Mouse (Mus musculus): Measurements from ENCODE around the gene Dennd5b.
"Not testable (repeated sequence)": the region's sequence is repeated elsewhere in the genome, so short reads cannot be mapped to it uniquely, and the experiment has no call there.

Gene Dennd5b

DNA sequence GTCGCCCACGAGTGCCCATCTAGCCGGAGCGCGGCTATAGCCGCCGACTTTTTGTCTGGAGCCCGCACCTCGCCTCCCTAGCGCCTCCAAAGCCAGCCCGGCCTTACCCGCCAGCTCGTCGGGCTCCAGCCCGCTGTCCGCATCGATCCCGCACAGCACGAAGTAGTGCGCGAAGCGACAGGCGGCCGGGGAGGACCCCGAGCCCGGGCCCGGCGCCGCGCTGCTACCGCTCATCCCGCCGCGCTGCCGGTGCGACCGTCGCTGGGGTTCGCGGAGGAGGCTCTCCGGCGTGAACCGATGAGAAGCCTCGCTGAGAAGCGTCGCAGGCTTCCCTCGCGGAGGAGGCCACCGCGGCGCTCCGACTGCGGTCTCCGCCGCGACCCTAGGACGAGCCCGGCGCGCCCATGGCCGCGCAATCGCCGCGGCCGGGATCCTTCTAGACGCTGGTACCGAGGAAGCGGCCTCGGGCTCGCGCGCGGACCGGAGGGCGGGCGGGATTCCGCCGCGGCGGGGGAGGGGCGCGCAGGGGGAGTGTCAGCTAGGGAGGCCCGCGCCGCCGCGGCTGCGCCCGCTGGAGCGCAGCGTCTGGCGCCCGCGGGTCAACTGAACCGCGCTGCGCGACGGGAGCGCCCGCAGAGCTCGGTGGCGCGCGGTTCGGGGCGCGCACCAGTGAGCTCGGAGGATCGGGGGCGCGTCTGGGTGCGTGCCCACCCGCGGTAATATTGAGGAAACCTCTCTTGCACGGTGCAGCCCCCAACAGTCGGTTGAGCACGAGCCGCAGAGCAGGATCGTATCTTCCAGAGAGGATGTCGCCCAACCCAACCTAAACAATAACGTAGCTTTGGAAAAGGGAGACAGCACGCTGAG lies at the start of gene Dennd5b:
TSS of gene Dennd5b (minus strand) at position 605 of the 867 bp plus-strand sequence.
- DNase-seq (ENCODE audit: low spot score): peak; percentile 79

DNA sequence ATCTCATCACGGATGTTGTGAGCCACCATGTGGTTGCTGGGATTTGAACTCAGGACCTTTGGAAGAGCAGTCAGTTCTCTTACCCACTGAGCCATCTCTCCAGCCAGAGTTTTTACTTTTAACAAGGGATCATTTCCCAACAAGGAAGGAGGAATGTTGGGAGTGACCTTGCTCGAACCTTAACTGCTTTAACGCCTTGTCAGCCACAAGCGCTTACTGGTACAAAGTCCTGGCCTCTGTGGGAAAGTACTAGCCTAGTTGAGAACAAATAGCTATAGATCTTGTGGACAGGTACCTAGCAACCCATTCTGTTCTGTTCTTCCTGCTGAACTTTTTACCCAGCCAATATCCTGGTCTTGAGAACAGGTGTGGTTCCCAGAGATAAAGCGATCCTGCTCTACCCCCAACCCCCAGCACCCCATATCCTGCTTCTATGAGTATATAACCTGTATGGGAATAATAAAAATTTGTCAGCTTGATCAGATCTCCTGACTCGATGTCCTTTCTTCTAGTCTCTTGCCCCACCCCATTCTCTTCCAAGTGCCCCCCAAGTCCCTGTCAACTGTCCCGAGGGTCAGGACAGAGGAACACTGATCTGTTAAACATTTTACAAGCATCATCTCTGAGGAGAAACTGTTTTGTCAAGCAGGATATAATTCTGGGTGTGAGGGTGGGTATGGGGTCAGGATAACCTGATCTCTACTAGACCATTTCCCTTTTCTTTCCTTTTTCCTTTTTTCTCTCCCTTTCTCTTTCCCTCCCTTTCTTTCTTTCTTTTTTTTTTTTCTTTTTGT lies 47.2 kb upstream of the Dennd5b start:
- DNase-seq (ENCODE audit: low spot score): no peak

DNA sequence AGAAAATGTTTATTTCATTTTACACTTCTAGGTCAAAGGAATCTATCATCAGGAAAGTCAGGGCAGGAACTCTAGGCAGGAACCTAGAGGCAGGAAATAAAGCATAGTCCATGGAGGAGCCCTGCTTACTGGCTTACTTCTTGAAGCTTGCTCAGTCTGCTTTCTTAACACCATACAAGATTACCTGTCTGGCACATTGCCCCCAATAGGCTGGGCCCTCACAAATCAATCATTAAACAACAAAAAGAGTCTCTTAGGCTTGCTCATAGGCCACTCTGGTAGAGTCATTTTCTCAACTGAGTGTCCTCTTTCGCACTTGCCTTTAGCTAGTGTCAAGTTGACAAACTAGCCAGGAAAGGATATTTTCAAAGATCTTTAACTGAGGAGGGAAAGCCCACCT lies 43.7 kb upstream of the Dennd5b start:
- DNase-seq (ENCODE audit: low spot score): no peak

DNA sequence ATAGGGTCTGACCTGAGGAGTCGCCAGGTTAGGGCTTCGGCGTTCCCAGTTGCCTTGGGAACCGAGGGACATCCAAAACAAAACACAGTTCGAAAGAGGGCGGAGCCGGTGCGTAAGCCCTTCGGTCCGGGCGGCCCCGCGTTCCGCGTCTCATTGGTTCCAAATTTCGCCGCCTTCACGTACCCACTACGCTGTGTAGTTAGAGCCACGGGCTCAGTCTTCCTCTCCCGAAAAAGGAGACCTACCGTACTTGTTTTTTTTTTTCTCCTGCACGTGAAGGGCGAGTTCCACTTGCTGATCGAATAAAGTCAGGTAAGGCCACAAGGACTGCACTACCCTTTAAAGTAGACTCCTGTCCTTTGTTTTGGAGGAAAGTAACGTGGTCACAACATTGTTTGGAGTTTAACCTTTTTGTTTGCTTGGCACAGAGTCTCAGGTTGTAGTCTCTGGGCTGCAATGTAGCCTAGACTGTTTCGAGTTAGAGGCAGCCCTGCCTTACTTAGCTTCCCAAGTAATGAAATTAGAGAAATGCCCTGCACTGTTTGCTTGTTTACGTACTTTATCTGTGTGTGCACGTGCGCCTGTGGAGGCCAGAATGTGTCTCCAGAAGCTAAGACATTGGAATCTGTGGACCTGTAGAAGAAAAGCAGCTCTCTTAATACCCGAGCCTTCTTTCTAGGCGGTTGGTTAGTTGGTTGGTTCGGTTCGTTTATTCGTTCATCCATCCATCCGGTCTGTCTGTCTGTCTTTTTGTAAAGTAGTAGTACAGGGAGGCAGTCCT lies 40.1 kb upstream of the Dennd5b start:
- DNase-seq (ENCODE audit: low spot score): peak; percentile 76

DNA sequence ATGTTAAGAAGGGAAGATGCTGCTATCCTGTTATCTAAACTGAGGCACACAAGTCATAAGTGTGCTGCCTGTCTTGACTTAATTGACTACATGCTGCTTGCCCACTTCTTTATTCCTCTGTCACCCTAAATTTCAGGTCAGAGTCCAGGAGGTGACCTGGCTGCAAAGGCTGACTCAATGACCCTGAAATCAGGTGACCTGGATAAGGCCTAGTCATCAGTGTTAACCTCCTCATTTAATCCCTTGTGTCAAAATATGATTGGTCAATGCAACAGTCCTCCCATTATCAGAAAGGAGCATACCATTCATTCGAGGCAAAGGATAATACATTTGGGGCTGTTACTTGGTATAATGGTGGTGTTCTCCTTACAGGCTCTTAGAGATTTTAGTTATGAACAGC lies 38.0 kb upstream of the Dennd5b start, which contains the start of gene Etfbkmt:
TSS of gene Etfbkmt (plus strand) at position 379 of the 400 bp plus-strand sequence.
- no peak for DNase-seq (ENCODE audit: low spot score)

DNA sequence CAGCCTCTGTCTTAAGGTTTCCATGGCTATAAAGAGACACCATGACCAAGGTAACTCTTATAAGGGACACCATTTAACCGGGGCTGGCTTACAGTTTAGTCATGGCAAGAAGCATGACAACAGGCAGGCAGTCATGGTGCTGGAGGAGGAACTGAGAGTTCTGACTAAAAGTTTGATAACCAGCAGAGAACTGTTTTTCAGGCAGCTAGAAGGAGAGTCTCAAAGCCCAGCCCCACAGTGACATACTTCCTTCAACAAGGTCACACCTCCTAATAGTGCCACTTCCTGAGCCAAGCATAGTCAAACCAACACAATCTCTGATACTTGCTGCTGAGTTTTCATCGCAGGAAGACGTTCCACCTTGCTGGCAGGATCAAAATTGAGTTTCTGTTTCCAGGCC lies 37.5 kb upstream of the Dennd5b start:
- DNase-seq (ENCODE audit: low spot score): no peak

DNA sequence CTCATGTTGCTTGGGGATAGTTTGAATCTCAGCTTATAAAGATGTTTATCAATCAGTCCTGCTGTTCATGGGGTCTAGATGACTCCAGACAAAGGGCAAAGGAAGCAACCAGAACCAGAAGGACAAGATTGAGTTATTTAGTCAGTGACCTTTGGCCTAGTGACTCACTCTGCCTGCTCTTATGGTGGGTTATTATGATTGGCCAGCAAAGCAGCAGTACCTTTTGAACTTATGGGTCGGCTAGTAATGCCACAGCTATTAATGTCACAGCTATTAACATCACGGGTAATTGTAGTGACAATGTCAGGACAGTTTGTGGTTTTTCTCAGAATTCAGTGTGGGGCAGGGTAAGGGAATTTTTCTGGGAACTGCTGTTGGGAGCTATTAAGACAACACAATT lies 36.5 kb upstream of the Dennd5b start:
- no peak for DNase-seq (ENCODE audit: low spot score)

DNA sequence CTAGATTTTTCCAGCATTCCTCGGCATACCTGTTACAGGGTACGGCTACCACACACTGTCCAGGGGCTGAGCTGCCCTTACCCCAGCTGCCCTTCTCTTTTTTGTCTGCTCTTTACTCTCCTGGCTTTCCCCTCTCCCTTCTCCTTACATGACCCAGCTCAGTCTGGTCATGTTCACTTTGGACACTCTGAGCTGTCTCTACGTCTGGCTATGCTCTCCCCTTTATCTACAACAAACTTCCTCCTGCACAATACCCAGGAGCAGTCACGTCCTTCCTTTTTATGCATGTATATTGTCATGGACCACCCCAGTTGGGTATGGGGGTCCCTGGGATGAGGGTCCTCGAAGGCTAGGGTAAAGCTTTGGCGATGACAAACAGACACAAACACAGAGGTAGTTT lies 34.2 kb upstream of the Dennd5b start:
- no peak for DNase-seq (ENCODE audit: low spot score)

DNA sequence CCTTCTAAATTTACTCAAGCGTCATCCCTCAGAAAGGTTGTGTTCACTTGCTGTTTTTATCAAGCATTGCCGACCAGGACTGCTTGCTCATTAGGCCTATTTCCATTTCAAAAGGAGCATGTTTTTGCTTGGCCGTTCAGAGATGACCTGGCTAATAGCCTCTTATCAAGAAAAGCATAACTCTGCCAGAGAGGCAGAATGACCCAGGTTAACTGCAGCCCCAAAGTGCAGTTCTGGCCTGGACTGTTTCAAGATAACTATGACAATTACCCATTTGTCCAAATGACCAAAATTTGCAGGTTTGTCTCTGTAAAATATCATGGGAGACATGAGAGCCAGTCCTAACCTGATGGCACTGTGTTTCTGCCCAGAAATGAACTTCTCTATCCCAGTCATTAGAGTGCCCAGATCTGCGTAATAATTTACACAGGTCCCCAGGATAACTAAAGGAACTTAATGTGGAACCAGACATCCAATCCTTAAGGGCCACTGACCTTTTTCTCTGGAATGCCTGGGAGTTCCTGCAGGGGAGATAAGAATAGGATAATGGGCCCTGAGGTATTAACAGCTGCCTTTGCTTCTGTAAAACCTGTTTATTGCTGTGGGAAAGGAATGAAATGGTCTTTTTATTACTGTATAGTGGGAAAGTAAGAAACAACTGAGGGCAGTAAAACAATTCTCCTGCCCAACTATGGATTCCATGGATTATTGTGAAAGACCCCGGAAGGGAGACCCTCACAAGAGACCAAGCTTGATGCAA lies 33.1 kb upstream of the Dennd5b start:
- no peak for DNase-seq (ENCODE audit: low spot score)

DNA sequence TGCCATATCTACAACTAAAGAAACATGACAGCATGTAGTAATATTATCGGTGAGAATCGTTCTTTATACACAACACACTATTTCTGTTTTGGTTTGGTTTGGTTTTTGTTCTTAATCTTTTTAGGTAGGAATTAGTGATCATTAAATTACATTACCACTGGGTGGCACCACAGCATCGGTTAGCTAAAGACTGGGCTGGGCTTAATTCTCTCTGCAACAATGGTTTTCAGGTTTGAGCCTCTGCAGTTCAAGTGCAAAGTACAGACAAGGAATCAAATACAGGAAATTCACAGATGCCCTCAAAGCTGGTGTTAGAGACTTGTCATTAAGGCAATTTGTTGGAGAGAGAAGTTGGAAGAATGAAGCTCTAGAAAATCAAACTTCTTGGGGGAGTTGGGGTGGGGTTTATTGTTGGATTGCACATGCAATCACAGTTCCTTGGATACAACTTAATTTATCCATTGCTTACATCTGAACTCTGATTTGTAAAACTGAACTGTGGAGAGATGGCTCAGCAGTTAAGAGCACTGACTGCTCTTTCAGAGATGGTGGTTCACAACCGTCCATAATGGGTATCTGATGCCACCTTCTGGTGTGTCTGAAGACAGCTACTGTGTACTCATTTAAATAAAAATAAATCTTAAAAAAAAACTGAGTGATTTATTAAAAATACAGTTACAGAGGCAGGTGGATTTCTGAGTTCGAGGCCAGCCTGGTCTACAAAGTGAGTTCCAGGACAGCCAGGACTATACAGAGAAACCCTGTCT lies 31.0 kb upstream of the Dennd5b start:
- peak; percentile 22 for DNase-seq (ENCODE audit: low spot score)

DNA sequence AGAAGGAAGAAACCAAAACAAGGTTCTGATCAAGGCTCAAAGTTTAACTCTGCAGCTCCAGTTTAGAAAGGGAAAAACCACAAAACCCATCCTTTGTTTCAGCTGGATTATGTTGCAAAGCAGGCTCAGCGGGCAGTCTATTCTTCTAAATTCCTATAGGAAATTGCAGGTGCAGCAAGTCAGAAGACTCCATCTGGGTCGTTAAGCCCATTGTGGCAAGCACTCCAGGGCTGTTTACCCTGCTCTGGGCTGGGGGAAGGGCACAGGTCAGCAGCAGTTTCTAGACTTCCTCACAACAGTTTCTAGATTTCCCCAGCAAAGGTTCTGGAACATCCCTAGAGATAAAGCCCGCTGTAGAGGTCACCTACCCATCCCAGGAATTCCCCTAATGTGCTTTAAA lies 29.6 kb upstream of the Dennd5b start:
- no peak for DNase-seq (ENCODE audit: low spot score)

DNA sequence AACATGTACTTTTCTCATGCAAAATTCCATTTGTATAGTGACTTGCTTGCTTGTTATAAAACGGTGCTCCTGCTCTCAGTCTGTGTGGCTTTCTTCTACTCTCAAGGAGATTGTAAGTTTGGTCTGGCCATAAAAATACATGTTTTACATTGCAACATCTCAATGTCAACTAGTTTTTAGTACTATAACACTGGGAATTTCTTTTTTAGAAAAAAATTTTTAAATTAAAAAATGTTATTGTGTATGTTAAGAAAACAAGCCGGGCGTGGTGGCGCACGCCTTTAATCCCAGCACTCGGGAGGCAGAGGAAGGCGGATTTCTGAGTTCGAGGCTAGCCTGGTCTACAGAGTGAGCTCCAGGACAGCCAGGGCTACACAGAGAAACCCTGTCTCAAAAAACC lies 28.4 kb upstream of the Dennd5b start, which contains the start of gene Gm10203:
TSS of gene Gm10203 (plus strand) at position 301 of the 400 bp plus-strand sequence.
- DNase-seq (ENCODE audit: low spot score): not testable (repeated sequence)

DNA sequence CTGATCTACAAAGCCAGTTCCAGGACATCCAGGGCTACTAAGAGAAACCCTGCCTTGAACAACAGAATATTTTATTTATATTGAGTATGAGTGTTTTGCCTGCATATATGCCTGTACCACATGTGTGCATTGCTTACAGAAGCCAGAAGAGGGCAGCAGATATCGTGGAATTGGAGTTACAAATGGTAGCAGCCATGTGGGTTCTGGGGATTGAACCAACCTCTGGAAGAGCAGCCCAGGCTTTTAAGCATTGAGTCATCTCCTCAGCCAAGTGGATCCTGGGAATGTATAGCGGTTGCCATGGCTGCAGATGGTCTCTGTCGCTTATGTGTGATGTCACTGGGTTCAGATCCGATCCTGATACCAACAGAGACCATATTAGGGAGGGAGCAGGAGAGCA lies 25.2 kb upstream of the Dennd5b start:
- peak; percentile 23 for DNase-seq (ENCODE audit: low spot score)

DNA sequence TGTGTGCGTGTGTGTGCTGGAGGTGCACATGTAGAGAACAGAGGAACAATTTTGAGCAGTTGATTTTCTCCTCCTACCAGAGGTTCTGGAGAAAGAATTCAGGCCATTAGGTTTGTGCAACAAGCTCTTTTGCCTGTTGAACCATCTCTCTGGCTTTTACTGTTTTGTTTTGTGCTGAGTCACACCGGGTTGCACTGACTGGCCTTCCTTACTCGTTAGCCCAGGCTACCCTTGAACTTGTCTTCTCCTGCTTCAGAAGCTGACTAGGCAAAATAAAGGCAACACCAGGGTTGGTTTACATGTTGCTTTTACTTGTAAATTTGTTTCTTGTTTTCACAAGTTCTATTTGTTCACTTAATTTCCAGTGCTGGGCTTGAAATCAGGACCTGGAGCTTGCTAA lies 21.6 kb upstream of the Dennd5b start:
- DNase-seq (ENCODE audit: low spot score): no peak

DNA sequence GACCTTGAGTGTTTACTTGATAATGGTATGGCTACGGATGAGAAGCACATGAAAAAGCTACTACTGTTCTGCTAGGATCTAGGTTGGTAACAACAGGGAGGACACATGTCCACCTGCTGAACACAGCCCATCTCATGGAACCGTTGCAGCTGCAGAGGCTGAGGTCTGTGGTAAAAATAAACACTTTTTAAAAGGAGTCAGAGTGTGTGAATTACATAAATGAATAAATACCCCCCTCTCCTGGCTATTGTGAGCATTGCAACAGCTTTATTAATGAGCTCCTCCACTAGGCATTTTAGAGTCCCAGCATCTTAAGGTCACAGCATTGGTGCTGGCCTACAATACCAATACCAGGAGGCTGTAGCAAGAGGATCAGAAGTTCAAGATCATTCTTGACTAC lies 18.4 kb upstream of the Dennd5b start:
- peak; percentile 84 for DNase-seq (ENCODE audit: low spot score)

DNA sequence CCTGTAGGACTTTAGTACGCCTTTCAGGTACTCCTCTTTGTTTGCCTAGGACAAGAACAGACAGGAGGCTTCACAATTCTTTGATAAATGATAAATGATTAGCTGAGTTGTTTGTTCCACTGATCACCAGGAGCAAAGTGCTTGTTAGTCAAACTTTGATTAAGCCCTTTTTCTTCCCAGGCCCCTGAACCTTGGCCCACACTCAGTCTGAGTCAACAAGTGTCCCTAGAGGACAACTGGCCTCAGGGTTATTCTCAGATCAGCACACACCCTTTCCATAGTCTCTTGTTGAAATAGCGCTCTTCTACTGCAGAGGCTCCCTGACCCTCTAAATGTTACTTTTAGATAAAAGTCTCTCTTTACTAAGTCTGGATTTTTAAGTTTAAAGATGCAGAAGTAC lies 17.5 kb upstream of the Dennd5b start:
- DNase-seq (ENCODE audit: low spot score): no peak

DNA sequence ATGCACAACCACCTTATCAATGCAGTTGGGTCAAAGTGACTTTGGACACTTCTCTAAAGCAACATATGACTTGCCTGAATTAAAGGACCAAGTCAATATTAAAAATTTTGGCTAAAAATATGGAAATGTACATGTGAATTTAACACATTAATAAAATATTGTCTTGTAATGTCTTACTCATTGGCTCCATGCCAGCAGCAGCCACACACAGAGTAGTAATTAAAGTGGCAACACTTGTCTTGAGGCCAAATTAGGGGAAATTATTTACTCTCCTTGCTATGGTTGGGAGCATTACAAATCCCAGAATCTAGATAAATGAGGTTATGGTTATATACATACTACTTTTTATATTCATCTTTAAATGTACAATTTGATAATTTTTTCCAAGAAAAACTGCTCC lies 15.5 kb upstream of the Dennd5b start:
- DNase-seq (ENCODE audit: low spot score): no peak

DNA sequence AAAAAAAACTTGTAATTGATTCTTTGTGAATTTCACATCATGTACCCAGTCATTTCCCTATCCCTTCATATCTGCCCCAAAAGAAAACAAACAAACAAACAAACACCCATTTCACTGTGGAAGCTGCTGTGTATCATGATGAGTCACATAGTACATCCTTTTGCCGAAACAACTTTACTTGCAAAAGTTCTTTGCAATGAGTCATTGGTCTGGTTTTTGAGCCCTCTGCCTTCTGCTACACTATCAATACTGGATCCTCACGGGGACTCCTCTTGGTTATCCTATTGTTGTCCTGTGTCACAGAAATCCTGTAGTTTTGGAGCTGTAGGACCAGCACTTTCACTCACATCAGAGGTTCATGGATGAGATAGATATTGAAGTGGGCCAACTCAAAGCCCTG lies 7.4 kb upstream of the Dennd5b start:
- no peak for DNase-seq (ENCODE audit: low spot score)

DNA sequence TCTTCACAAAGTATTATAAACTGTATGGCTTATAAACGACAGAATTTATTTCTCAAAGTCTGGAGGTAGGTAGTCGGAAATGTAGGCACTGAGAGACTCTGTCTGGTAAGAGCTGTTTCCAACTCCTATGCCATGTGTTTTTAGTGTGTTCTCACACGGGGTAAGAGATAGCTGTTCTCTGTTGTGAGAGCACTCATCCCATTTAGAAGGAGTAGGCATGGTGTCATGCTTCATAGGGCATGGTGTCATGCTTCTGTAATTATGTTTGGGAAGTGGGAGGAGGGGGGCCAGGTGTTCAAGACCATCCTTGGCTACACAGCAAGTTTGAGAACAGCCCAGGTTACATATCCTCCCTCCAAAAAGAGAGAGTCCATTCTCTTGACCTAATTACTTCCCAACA lies 6.1 kb upstream of the Dennd5b start:
- DNase-seq (ENCODE audit: low spot score): no peak

DNA sequence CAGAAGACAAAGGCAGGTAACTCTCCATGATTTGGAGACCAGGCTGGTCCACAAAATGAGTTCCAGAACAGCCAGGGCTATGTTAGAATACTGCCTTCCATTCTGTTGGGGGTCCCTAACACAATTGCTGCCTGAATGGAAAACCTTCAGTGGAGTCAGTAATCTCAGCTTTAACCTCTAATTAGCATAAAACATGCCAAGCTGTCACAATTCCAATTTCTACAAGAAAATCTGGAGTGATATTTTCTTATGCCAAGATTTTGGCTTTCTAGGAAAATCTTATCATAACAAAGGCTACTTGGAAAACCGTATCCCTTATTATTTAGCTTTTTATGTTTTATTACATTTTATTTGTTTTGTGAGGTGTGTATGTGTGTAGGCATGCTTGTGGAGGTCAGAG lies 2.0 kb upstream of the Dennd5b start:
- DNase-seq (ENCODE audit: low spot score): no peak

DNA sequence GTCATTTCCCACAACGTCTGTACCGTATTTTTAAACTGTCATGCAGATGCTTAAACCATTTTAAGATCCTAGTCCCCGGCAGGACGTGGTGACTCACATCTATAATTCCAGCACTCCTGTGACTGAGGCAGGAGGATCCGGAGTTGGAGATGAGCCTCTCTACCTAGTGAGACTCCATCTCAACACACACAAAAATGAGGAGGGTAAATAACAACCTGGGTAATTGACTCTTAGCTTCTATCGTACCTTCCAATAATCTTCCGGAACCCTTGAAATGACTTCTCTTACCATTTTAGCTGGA lies 413 bp upstream of the Dennd5b start:
- no peak for DNase-seq (ENCODE audit: low spot score)

All from layer of hippocampus, adult 11-12 months (tissue).